Mouse (Mus musculus) lung, embryonic 16.5 days (tissue): ENCODE results near the gene Crb2. TPM values are rescaled to one million over a fixed set of nuclear protein-coding genes. Genes with fewer than 3 reads are reported as not detected.

Experiments used
- ATAC-seq: fragments of 200-750 bp; cut with Nextera tagmentation; 2 replicates; pipeline ENCODE4 v1.8.0; 2017; ENCODE audit warnings: low read depth, mild to moderate bottlenecking, moderate library complexity
- H3K27ac ChIP-seq: fragments of 300-500 bp; sonication (generic); 2 replicates; pipeline ENCODE4 v1.5.1; 2014; ENCODE audit warnings: mild to moderate bottlenecking, control low read depth, low read length
- H3K27me3 ChIP-seq: fragments of 300-500 bp; sonication (generic); 2 replicates; pipeline ENCODE4 v1.6.1; 2014; ENCODE audit warnings: low read depth, low read length, mixed read lengths; ENCODE audit not compliant: control insufficient read depth, insufficient read depth
- H3K36me3 ChIP-seq: fragments of 300-500 bp; sonication (generic); 2 replicates; pipeline ENCODE4 v1.6.1; 2014; ENCODE audit warnings: low read length; ENCODE audit not compliant: control insufficient read depth, insufficient read depth
- H3K4me1 ChIP-seq: fragments of 300-500 bp; sonication (generic); replicated peaks from 2 replicates; pipeline ENCODE4 v1.6.1; 2014; ENCODE audit warnings: low read length, mixed read lengths; ENCODE audit not compliant: control insufficient read depth, insufficient read depth
- H3K4me2 ChIP-seq: fragments of 300-500 bp; sonication (generic); 2 replicates; pipeline ENCODE4 v1.6.1; 2014; ENCODE audit warnings: low read depth, low read length, control low read depth
- H3K4me3 ChIP-seq: fragments of 300-500 bp; sonication (generic); 2 replicates; pipeline ENCODE4 v1.5.1; 2014; ENCODE audit warnings: mild to moderate bottlenecking, low read length, control low read depth
- H3K9ac ChIP-seq: fragments of 300-500 bp; sonication (generic); 2 replicates; pipeline ENCODE4 v1.6.1; 2014; ENCODE audit warnings: low read length, control low read depth
- H3K9me3 ChIP-seq: fragments of 300-500 bp; sonication (generic); 2 replicates; pipeline ENCODE4 v1.6.1; 2016; ENCODE audit warnings: low read length; ENCODE audit not compliant: control insufficient read depth
- WGBS: fragments of 180-500 bp; shearing (Covaris S2); extraction: QIAGEN DNeasy Blood & Tissue Kit; methylation state at CpG from one replicate; pipeline ENCODE4 v1.1.7; 2014; 5-methylcytosine and 5-hydroxymethylcytosine counted together
- polyA plus RNA-seq: library from polyadenylated mRNA; unstranded; fragments of >200 nt; fragmentation: Nextera tagmentation; extraction: Ambion mirVana; gene quantifications from 2 replicates; pipeline ENCODE4 v1.2.1, GENCODE M21; 2015

Gene Crb2
- polyA plus RNA-seq, 1 experiment from 2014 or later = 0.88 TPM

- Histone ChIP-seq H3K9ac (no peak overlapping the region), H3K4me2 (no peak overlapping the region), H3K9me3 (no peaks in the 10 kb centered on the region), H3K4me1 (no peaks in the 10 kb centered on the region), H3K36me3 (0 out of 2 replicates have a peak, but pooled peaks cover 2% of the 10 kb centered on the region), H3K4me3 (no peak overlapping the region), H3K27me3 (no peaks in the 10 kb centered on the region), H3K27ac (no peak overlapping the region)
- ATAC-seq = no peak
- WGBS = 73% methylated on average over 2 of the region's 2 CpGs
These were observed 35.6 kb downstream of the Crb2 start for GRCm38 (mm10) chr2:37811682-37812081.

- H3K36me3 ChIP-seq = 0 out of 2 replicates have a peak, but pooled peaks cover 2% of the 10 kb centered on the region
- no peak overlapping the region for H3K4me3 ChIP-seq
- WGBS = 77% methylated on average over 5 of the region's 5 CpGs
- H3K9me3 ChIP-seq = no peaks in the 10 kb centered on the region
- H3K4me1 ChIP-seq = no peaks in the 10 kb centered on the region
- H3K27ac ChIP-seq = no peak overlapping the region
- H3K4me2 ChIP-seq = no peak overlapping the region
- H3K27me3 ChIP-seq = no peaks in the 10 kb centered on the region
- H3K9ac ChIP-seq = no peak overlapping the region
- ATAC-seq = no peak
These were observed 36.4 kb downstream of the Crb2 start for GRCm38 (mm10) chr2:37812401-37812800.

GRCm38 (mm10) chr2:37814820-37815361 is 38.8 kb downstream of the Crb2 start:
- Histone ChIP-seq H3K4me3 (no peak overlapping the region), H3K9ac (no peak overlapping the region), H3K4me1 (no peaks in the 10 kb centered on the region), H3K27ac (no peak overlapping the region), H3K27me3 (no peaks in the 10 kb centered on the region), H3K4me2 (no peak overlapping the region), H3K36me3 (0 out of 2 replicates have a peak, but pooled peaks cover 2% of the 10 kb centered on the region), H3K9me3 (no peaks in the 10 kb centered on the region)
- WGBS = 67% methylated on average over 8 of the region's 8 CpGs
- no peak for ATAC-seq

- peak; percentile 59; the same call in 1 of the 2 replicates for ATAC-seq
- H3K9ac ChIP-seq = no peak overlapping the region
These were observed 39.6 kb downstream of the Crb2 start for GRCm38 (mm10) chr2:37815676-37816075.

GRCm38 (mm10) chr2:37818761-37819525 is 42.9 kb downstream of the Crb2 start:
- Histone ChIP-seq H3K4me2 (no peak overlapping the region), H3K9ac (no peak overlapping the region), H3K4me1 (no peaks in the 10 kb centered on the region), H3K4me3 (no peak overlapping the region), H3K36me3 (no peaks in the 10 kb centered on the region), H3K27ac (no peak overlapping the region), H3K9me3 (no peaks in the 10 kb centered on the region), H3K27me3 (no peaks in the 10 kb centered on the region)
- ATAC-seq = no peak
- WGBS = 23% methylated on average over 5 of the region's 5 CpGs

More at GRCm38 (mm10) chr2:37815676-37816075, 39.6 kb downstream of the Crb2 start:
- no peaks in the 10 kb centered on the region for H3K4me1 ChIP-seq
- no peak overlapping the region for H3K27ac ChIP-seq
- no peak overlapping the region for H3K4me2 ChIP-seq
- H3K4me3 ChIP-seq = no peak overlapping the region
- no peaks in the 10 kb centered on the region for H3K9me3 ChIP-seq
- 10% methylated on average over 3 of the region's 3 CpGs for WGBS
- 0 out of 2 replicates have a peak, but pooled peaks cover 2% of the 10 kb centered on the region for H3K36me3 ChIP-seq
- H3K27me3 ChIP-seq = no peaks in the 10 kb centered on the region

GRCm38 (mm10) chr2:37819526-37820152 is 43.6 kb downstream of the Crb2 start:
- Histone ChIP-seq H3K27ac (no peak overlapping the region), H3K4me1 (no peaks in the 10 kb centered on the region), H3K4me3 (no peak overlapping the region), H3K4me2 (no peak overlapping the region), H3K27me3 (no peaks in the 10 kb centered on the region), H3K9ac (no peak overlapping the region), H3K9me3 (no peaks in the 10 kb centered on the region), H3K36me3 (no peaks in the 10 kb centered on the region)
- ATAC-seq = no peak
- WGBS = 47% methylated on average over 4 of the region's 4 CpGs

GRCm38 (mm10) chr2:37822122-37822521 is 46.1 kb downstream of the Crb2 start:
- Histone ChIP-seq H3K27me3 (no peaks in the 10 kb centered on the region), H3K36me3 (no peaks in the 10 kb centered on the region), H3K9me3 (no peaks in the 10 kb centered on the region), H3K4me1 (no peaks in the 10 kb centered on the region), H3K4me2 (no peak overlapping the region), H3K27ac (no peak overlapping the region), H3K4me3 (no peak overlapping the region), H3K9ac (no peak overlapping the region)
- 79% methylated on average over 5 of the region's 5 CpGs for WGBS
- no peak for ATAC-seq

GRCm38 (mm10) chr2:37823826-37824225 is 47.8 kb downstream of the Crb2 start:
- Histone ChIP-seq H3K4me2 (no peak overlapping the region), H3K36me3 (no peaks in the 10 kb centered on the region), H3K4me1 (no peaks in the 10 kb centered on the region), H3K27me3 (no peaks in the 10 kb centered on the region), H3K4me3 (no peak overlapping the region), H3K27ac (no peak overlapping the region), H3K9ac (no peak overlapping the region), H3K9me3 (no peaks in the 10 kb centered on the region)
- no peak for ATAC-seq
- 67% methylated on average over 2 of the region's 2 CpGs for WGBS

GRCm38 (mm10) chr2:37829758-37830275 is 53.8 kb downstream of the Crb2 start:
- Histone ChIP-seq H3K27ac (no peak overlapping the region), H3K4me3 (no peak overlapping the region), H3K9ac (no peak overlapping the region), H3K27me3 (no peaks in the 10 kb centered on the region), H3K4me2 (no peak overlapping the region), H3K9me3 (no peaks in the 10 kb centered on the region), H3K36me3 (no peaks in the 10 kb centered on the region), H3K4me1 (no peaks in the 10 kb centered on the region)
- WGBS = 50% methylated on average over 9 of the region's 9 CpGs
- peak; percentile 45; the same call in 1 of the 2 replicates for ATAC-seq
